Mouse (Mus musculus) 3T3-L1 (cell line): Measurements from ENCODE around the gene Exosc10.

Source experiments
- DNase-seq: peaks from one replicate; pipeline ENCODE4 v3.0.0-alpha.2; 2015; ENCODE audit warnings: low read depth, low spot score

Gene Exosc10

GRCm38 (mm10) chr4:148570693-148571295 lies 12.6 kb downstream of the Exosc10 start:
- DNase-seq = no peak

DNA sequence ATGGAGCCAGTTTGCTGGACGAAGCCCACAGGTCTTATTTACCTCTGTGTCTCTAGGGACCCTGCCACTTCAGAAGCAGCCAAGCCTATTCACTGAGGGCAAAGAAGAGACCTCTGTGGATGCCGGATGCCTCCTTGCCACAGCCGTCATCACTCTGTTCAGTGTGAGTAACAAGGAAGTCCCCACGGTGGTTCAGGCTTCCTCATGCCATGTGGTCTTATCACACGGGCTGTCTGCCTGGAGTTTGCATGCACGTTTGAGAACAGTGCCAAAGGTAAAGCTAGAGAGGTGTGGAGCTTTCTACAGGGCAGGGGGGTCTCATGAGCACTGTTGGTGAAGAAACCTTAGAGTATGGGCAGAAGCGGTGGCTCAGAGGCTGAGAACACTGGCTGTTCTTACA lies 15.0 kb downstream of the Exosc10 start:
- no peak for DNase-seq

- no peak for DNase-seq
Measured at GRCm38 (mm10) chr4:148580765-148581164, 22.5 kb downstream of the Exosc10 start.

GRCm38 (mm10) chr4:148581422-148581821 lies 23.2 kb downstream of the Exosc10 start:
- DNase-seq = no peak

GRCm38 (mm10) chr4:148583257-148583656 lies 25.0 kb downstream of the Exosc10 start:
- no peak for DNase-seq

DNA sequence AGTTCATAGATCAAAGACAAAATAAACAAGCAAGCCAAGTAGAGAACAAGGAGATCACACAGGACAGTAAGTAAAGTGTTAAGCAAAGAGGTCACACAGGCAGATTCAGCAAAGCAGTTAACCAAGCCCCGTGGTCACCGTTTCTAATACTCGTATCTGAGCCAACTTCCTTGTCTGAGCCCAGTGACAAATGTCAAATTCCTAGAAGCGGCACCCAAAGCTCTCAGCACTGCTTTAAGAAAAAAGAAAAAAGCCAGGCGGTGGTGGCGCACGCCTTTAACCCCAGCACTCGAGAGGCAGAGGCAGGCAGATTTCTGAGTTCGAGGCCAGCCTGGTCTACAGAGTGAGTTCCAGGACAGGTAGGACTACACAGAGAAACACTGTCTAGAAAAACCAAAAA lies 28.4 kb downstream of the Exosc10 start:
- DNase-seq = no peak

GRCm38 (mm10) chr4:148588793-148589192 lies 30.6 kb downstream of the Exosc10 start:
- no peak for DNase-seq

DNA sequence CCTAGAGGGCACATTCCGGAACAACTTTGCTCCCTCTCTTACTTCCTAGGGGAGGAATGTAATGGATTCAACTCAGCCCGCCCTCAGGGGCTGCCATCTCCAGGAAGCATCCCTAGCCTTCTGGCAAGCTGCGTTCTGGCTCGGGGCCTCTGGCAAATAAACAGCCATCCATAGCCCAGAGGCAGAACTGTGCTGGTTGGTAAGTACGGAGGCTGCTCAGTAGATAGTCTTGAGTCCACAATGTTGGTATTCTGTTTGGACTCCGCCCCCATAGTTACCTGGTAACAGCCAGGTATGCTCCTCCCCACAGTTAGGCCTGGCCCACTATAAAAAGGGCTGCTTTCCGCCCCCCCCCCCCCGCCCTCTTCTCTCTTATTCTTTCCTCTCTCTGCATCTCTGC lies 31.3 kb downstream of the Exosc10 start:
- DNase-seq = no peak

- no peak for DNase-seq
Measured at GRCm38 (mm10) chr4:148590421-148591170, 32.4 kb downstream of the Exosc10 start.

DNA sequence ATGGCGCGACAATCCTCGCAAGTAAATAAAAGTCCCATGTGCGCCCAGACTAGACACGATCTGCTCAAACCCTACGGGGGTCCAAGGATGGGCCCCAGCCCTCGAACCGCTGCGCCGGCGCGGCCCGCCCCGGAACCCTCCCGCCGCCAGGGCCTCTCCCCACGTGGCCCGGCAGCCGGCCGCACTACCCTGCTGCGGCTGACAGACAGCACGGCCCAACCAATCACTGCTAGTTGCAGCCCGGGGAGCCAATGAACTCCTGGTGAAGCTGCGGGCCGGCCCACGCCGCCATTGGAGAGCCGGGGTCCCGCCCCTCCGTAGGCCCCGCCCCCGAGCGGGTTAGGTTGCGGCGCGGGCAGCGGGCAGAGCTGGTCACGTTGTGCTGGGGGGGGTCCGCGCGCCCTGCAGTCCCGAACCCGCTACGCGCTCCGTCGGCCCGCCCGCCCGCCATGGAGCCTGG lies 33.0 kb downstream of the Exosc10 start, which contains the start of gene Srm:
Srm (plus strand) TSS at position 333 of the 460 bp plus-strand sequence.
- DNase-seq = peak; percentile 95

- peak; percentile 46 for DNase-seq
Measured at GRCm38 (mm10) chr4:148591637-148592380, 33.6 kb downstream of the Exosc10 start.

- no peak for DNase-seq
Measured at GRCm38 (mm10) chr4:148593996-148594395, 35.8 kb downstream of the Exosc10 start.

- no peak for DNase-seq
Measured at GRCm38 (mm10) chr4:148595916-148596315, 37.7 kb downstream of the Exosc10 start.

GRCm38 (mm10) chr4:148596731-148597130 lies 38.5 kb downstream of the Exosc10 start:
- DNase-seq = no peak

- DNase-seq = no peak
Measured at GRCm38 (mm10) chr4:148598826-148599225, 40.6 kb downstream of the Exosc10 start.

DNA sequence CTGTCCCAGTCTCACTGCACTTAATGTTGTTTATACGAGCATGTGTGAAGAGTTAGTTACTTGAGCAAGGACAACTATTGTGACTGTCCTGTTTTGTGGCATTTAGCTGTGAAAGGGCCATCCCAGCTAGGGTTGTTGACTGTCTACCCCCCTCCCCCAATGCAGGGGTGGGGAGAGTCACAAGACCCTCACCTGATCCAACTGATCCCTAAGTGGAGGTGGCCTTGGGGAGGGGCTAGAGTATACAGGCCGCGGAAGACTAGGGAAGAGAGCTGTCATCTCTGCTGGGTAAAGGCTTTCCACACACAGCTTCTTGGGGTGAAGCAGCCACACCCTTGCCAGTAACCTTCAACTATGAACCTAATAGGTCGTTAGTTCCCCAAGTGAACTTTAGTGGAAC lies 42.1 kb downstream of the Exosc10 start:
- no peak for DNase-seq

DNA sequence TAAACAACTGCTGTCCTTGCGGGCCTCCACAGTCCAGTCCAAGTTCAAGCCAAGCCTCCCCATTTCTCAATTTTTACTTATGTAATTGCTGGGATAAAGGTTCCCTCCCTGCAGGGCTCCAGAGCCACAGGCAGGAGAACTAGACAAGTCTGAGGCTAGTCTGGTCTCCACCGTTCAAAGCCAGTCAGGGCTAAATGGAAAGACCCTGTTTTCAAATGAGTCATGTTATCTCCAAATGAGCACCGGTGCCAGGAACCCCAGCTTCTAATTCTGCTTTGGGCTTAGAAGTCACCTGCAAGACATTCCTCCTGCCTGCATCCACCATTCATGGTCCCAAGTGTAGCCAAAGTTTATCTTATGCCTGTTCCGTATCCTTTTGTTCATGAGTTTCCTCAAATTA lies 43.6 kb downstream of the Exosc10 start:
- no peak for DNase-seq

GRCm38 (mm10) chr4:148602357-148603120 lies 44.3 kb downstream of the Exosc10 start, which contains the start of gene Masp2:
Masp2 (plus strand) TSS chr4:148602554.
- no peak for DNase-seq

GRCm38 (mm10) chr4:148603376-148604139 lies 45.3 kb downstream of the Exosc10 start:
- DNase-seq = peak; percentile 27

GRCm38 (mm10) chr4:148604141-148604540 lies 45.9 kb downstream of the Exosc10 start:
- peak; percentile 71 for DNase-seq
